Mouse (Mus musculus): ENCODE measurements around the gene Cldn18. TPM values are rescaled to one million over a fixed set of nuclear protein-coding genes. Genes with fewer than 3 reads are reported as not detected.

The Cldn18 gene
- polyA plus RNA-seq, 1 experiment from 2014 or later = not detected

DNA sequence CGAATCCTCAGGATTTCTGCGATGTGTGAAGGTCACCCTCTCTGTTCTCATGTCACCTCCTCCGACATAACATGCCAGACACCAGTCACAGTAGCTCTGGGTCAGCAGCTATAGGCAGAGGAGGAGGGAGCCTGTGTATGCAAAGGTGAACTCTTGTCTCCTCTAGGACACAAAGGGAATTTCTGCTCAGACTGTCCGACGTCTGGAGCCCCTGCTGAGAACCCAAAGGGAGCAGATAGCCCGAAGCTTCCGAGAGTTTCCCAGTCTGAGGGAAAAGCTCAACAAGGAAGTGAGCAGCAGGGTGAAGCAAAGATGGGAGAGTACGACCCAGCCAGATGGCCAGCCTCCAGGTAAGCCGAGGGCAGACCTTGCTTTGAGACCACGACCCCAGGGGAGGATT is 56.3 kb downstream of the Cldn18 start:
- H3K36me3 ChIP-seq (ENCODE audit: inconsistent target) = no peaks in the 10 kb centered on the region

DNA sequence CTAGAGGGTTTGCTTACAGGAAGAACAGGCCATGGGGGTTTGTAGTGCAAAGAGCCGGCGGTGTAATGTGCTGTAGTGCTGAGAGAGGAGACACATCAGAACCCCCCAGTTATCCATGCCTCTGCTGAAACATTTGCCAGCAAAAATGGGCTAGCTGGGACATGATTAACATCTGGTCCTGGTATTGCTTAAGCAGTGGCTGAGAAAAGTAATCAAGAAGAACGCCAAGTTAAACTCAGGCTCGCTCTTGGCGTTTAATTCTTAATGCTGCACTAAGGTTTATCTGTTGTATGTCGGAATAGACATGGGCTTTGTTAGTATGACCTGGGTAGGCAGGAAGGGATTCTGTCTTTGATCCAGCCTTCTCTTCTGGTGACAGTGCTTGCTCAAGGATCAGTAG is 71.0 kb downstream of the Cldn18 start:
- H3K4me3 ChIP-seq (ENCODE audit: inconsistent target) = no peak overlapping the region
- no peaks in the 10 kb centered on the region for H3K36me3 ChIP-seq (ENCODE audit: inconsistent target)
- no peaks in the 10 kb centered on the region for H3K79me2 ChIP-seq (ENCODE audit: inconsistent target)
- no peak overlapping the region for H3K27ac ChIP-seq
- 96% methylated on average over 6 of the region's 6 CpGs for WGBS (ENCODE audit: missing documents)

More for the DNA sequence above, 56.3 kb downstream of the Cldn18 start:
- Histone ChIP-seq H3K27ac (no peak overlapping the region), H3K79me2 (ENCODE audit: inconsistent target) (no peaks in the 10 kb centered on the region), H3K4me3 (ENCODE audit: inconsistent target) (no peak overlapping the region)
- WGBS (ENCODE audit: missing documents) = 82% methylated on average over 10 of the region's 10 CpGs

DNA sequence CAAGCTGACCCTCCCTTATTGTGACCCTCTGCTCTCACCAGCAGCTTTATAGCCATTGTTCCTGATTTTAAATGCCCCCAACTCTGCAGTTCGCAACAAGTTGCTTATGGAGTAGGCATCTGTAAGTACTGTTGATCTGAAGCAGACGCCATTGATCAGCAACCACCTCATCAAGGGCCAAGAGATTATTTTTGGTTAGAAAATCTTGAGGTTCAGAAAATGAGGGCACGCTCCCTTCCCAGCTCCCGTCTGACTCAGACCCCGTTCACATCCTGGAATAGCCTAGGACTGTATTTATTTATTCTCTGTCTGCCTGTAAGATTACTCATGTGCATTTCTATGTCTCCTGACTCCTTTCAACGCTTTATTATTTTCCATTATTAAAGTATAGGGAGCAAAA is 71.7 kb downstream of the Cldn18 start:
- Histone ChIP-seq H3K4me3 (ENCODE audit: inconsistent target) (no peak overlapping the region), H3K27ac (no peak overlapping the region), H3K79me2 (ENCODE audit: inconsistent target) (no peaks in the 10 kb centered on the region), H3K36me3 (ENCODE audit: inconsistent target) (no peaks in the 10 kb centered on the region)
- WGBS (ENCODE audit: missing documents) = 94% methylated on average over 6 of the region's 6 CpGs

DNA sequence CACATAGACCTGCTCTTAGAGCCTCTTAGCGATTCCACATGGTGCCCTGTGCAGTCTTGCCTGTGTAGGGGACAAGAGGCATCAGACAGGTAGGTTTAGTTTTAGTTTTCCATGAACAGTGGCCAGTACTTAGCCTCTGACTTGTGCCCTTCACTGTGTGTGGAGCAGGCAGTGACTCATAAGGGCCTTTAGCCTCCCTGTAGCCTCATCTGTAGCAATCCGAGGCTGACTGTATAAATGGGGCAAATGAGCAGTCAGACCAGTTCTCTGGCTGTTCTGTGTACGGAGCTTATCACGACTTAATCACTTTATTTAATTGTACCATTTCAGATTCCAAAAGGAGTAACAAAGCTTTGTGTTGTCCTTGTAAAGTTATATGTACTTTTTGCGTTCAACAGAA is 77.1 kb downstream of the Cldn18 start:
- 97% methylated on average over 5 of the region's 5 CpGs for WGBS (ENCODE audit: missing documents)
- no peaks in the 10 kb centered on the region for H3K79me2 ChIP-seq (ENCODE audit: inconsistent target)
- no peak overlapping the region for H3K27ac ChIP-seq
- H3K36me3 ChIP-seq (ENCODE audit: inconsistent target) = no peaks in the 10 kb centered on the region
- no peak overlapping the region for H3K4me3 ChIP-seq (ENCODE audit: inconsistent target)

Other genes starting within 250 kb of the Cldn18 start
- gene Armc8, start 148.4 kb downstream of the Cldn18 start, polyA plus RNA-seq (2018) = 13.4 to 17.8 TPM (median 15.9 TPM) in 3 replicates
- 7.1 to 17.0 TPM (median 11.0 TPM) in 3 replicates for gene Dbr1, start 141.5 kb downstream of the Cldn18 start, polyA plus RNA-seq (2018)
- not detected in 3 replicates for gene A4gnt, start 104.8 kb downstream of the Cldn18 start, polyA plus RNA-seq (2018)
- not detected in 3 replicates for gene Dzip1l, start 87.8 kb downstream of the Cldn18 start, polyA plus RNA-seq (2018)
- not detected in 3 replicates for gene Sox14, start 158.9 kb upstream of the Cldn18 start, polyA plus RNA-seq (2018)